Mouse (Mus musculus) MEL (cell line): ENCODE data around the gene Iqsec3. TPM values are rescaled to one million over a fixed set of nuclear protein-coding genes. Genes with fewer than 3 reads are reported as not detected.

Experiments used
- DNase-seq: peaks from one replicate; pipeline ENCODE4 v3.0.0; 2011; ENCODE audit warnings: low read depth, low spot score
- H3K27ac ChIP-seq: 2 replicates; pipeline ENCODE4 v1.5.1; 2012; ENCODE audit warnings: low read depth, mild to moderate bottlenecking, control low read depth, low read length, moderate library complexity; ENCODE audit not compliant: control insufficient read depth
- H3K27me3 ChIP-seq, 2 experiments: fragments of 150-350 bp in 1 of 2; sonication (generic) in 1 of 2; 2 replicates each; pipeline ENCODE4 v1.6.1; 2012; ENCODE audit warnings: low read length in 2 of 2, mild to moderate bottlenecking in 2 of 2, improper control_type of control experiment in 1 of 2, moderate library complexity in 1 of 2; ENCODE audit not compliant: insufficient read depth in 2 of 2, control insufficient read depth in 1 of 2
- H3K36me3 ChIP-seq, 2 experiments: 2 replicates each; pipeline ENCODE4 v1.6.1; 2012 to 2014; ENCODE audit warnings: low read length in 2 of 2, improper control_type of control experiment in 1 of 2, inconsistent platforms in 1 of 2, mild to moderate bottlenecking in 1 of 2; ENCODE audit not compliant: insufficient read depth in 2 of 2, control insufficient read depth in 1 of 2
- H3K4me1 ChIP-seq, 2 experiments: fragments of 150-350 bp in 1 of 2; sonication (generic) in 1 of 2; 2 replicates each; pipeline ENCODE4 v1.6.1; 2012; ENCODE audit warnings: low read length in 2 of 2, improper control_type of control experiment in 1 of 2, mild to moderate bottlenecking in 1 of 2; ENCODE audit not compliant: insufficient read depth in 2 of 2, control insufficient read depth in 1 of 2
- H3K4me3 ChIP-seq, 2 experiments: fragments of 150-350 bp in 1 of 2; sonication (generic) in 1 of 2; 2 replicates each; pipeline ENCODE4 v1.5.1; 2012; ENCODE audit warnings: low read depth in 2 of 2, low read length in 2 of 2, mild to moderate bottlenecking in 2 of 2, moderate library complexity in 2 of 2, control low read depth in 1 of 2, improper control_type of control experiment in 1 of 2; ENCODE audit not compliant: control insufficient read depth in 1 of 2, insufficient read depth in 1 of 2
- H3K79me2 ChIP-seq: 2 replicates; pipeline ENCODE4 v1.6.1; 2012; ENCODE audit warnings: mild to moderate bottlenecking, low read length, moderate library complexity; ENCODE audit not compliant: control insufficient read depth, poor library complexity, insufficient read depth
- H3K9ac ChIP-seq: 2 replicates; pipeline ENCODE4 v1.6.1; 2012; ENCODE audit warnings: low read depth, mild to moderate bottlenecking, control low read depth, low read length, moderate library complexity; ENCODE audit not compliant: control insufficient read depth, poor library complexity, severe bottlenecking
- H3K9me3 ChIP-seq: fragments of 150-350 bp; sonication (generic); replicated peaks from 2 replicates; pipeline ENCODE4 v1.6.1; 2012; ENCODE audit warnings: mild to moderate bottlenecking, low read length, improper control_type of control experiment, moderate library complexity; ENCODE audit not compliant: insufficient read depth
- BHLHE40 ChIP-seq: IDR thresholded peaks from 2 replicates; pipeline ENCODE4 v1.6.1; 2012; ENCODE audit warnings: low read depth, mild to moderate bottlenecking, inconsistent platforms, low read length, improper control_type of control experiment, borderline replicate concordance
- CHD2 ChIP-seq: IDR thresholded peaks from 2 replicates; pipeline ENCODE4 v1.6.1; 2011; ENCODE audit warnings: low read length, improper control_type of control experiment
- GABPA ChIP-seq: IDR thresholded peaks from 2 replicates; pipeline ENCODE4 v1.6.1; 2012; ENCODE audit warnings: low read depth, mild to moderate bottlenecking, inconsistent platforms, low read length, improper control_type of control experiment, moderate library complexity
- KAT2A ChIP-seq: conservative IDR thresholded peaks from 2 replicates; pipeline ENCODE4 v1.6.1; 2012; ENCODE audit warnings: low read depth, low read length, improper control_type of control experiment, inconsistent platforms
- MXI1 ChIP-seq: IDR thresholded peaks from 2 replicates; pipeline ENCODE4 v1.6.1; 2011; ENCODE audit warnings: mild to moderate bottlenecking, low read depth, low read length, improper control_type of control experiment
- MYB ChIP-seq: IDR thresholded peaks from 2 replicates; pipeline ENCODE4 v1.6.1; 2011; ENCODE audit warnings: mild to moderate bottlenecking, low read depth, low read length, improper control_type of control experiment
- NRF1 ChIP-seq: IDR thresholded peaks from 2 replicates; pipeline ENCODE4 v1.6.1; 2014; ENCODE audit warnings: low read depth, mild to moderate bottlenecking, inconsistent platforms, low read length, improper control_type of control experiment, moderate library complexity; ENCODE audit not compliant: poor library complexity, insufficient read depth, severe bottlenecking
- RAD21 ChIP-seq: IDR thresholded peaks from 2 replicates; pipeline ENCODE4 v1.6.1; 2011; ENCODE audit warnings: mild to moderate bottlenecking, low read depth, low read length, improper control_type of control experiment
- RCOR1 ChIP-seq: IDR thresholded peaks from 2 replicates; pipeline ENCODE4 v1.6.1; 2012; ENCODE audit warnings: low read depth, mild to moderate bottlenecking, inconsistent platforms, low read length, improper control_type of control experiment
- TAL1 ChIP-seq: IDR thresholded peaks from 2 replicates; pipeline ENCODE4 v1.6.1; 2012; ENCODE audit warnings: mild to moderate bottlenecking, inconsistent platforms, low read length, moderate library complexity, mixed read lengths
- TCF12 ChIP-seq: IDR thresholded peaks from 2 replicates; pipeline ENCODE4 v1.6.1; 2014; ENCODE audit warnings: low read depth, mild to moderate bottlenecking, inconsistent platforms, low read length, improper control_type of control experiment, moderate library complexity
- ZMIZ1 ChIP-seq: IDR thresholded peaks from 2 replicates; pipeline ENCODE4 v1.6.1; 2012; ENCODE audit warnings: low read depth, mild to moderate bottlenecking, inconsistent platforms, low read length, improper control_type of control experiment, moderate library complexity
- polyA plus RNA-seq, 2 experiments: library from polyadenylated mRNA; stranded (reverse) in 1 of 2; unstranded in 1 of 2; fragments of >175 nt in 1 of 2; fragments of >200 nt in 1 of 2; gene quantifications; 2 replicates each; pipeline versions ENCODE4 v1.2.1 to v1.2.4; 2012; ENCODE audit warnings: low replicate concordance in 2 of 2, low read depth in 1 of 2; ENCODE audit not compliant: insufficient read length in 2 of 2, insufficient read depth in 1 of 2, missing spikeins in 1 of 2
- total RNA-seq: library from RNA; depleted of rRNA; stranded (reverse); fragments of 300-350 nt; gene quantifications from 2 replicates; pipeline ENCODE4 v1.2.3, GENCODE M21; 2012

Gene Iqsec3
- total and polyA plus RNA-seq, 3 experiments, result 0.04 TPM; not detected in 2

DNA sequence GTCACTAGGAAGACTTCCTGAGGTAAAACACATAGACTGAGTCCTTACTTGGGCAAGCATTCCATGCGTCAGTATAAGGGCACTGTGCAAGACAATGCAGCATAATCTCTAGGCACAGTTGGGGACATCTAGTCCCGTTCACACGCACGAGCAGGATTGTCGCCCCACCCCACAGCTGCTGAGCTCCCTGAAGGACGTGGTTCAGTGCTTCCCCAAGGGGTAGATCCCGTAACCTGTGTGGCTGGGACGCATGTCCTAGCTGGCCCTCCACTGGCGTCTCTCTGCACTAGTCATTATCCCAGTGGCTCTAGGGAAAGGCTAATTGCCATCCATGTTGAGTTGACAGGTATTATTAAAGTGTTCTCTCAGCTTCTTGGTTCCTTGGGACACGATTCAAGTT, 91.4 kb downstream of the Iqsec3 start:
- Histone ChIP-seq H3K9ac (no peak overlapping the region), H3K9me3 (no peaks in the 10 kb centered on the region), H3K27me3 (no peaks in the 10 kb centered on the region), H3K36me3 (no peaks in the 10 kb centered on the region), H3K4me1 (no peaks in the 10 kb centered on the region), H3K27ac (no peak overlapping the region), H3K79me2 (no peaks in the 10 kb centered on the region), H3K4me3 (no peak overlapping the region)
- TF ChIP-seq NRF1 (no peak), CHD2 (no peak), RAD21 (no peak), MYB (no peak), GABPA (no peak)
- DNase-seq, result no peak

DNA sequence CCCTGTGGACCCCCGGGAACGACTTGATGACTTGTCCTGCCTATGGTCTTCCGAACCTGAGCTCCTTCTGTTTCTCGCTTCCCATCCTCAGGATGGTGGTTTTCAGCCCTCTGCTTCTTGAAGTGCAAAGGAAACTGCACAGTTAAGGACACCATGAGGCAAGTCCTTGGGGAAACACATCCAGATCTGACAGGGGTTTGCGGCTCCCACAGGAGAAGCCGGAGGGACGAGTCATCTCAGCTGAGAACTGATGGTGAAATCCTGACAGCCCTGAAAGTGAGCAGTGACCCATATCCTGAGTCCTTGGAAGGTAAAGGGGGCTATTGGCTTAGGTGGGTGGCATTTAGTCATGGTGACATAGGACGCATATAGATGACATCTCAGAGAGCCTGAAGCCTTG, 92.9 kb downstream of the Iqsec3 start:
- Histone ChIP-seq H3K4me3 (no peak overlapping the region), H3K79me2 (no peaks in the 10 kb centered on the region), H3K27ac (no peak overlapping the region), H3K9me3 (no peaks in the 10 kb centered on the region), H3K4me1 (no peaks in the 10 kb centered on the region), H3K27me3 (no peaks in the 10 kb centered on the region), H3K9ac (no peak overlapping the region), H3K36me3 (no peaks in the 10 kb centered on the region)
- no peak for DNase-seq
- TF ChIP-seq TAL1 (no peak), MXI1 (no peak)

DNA sequence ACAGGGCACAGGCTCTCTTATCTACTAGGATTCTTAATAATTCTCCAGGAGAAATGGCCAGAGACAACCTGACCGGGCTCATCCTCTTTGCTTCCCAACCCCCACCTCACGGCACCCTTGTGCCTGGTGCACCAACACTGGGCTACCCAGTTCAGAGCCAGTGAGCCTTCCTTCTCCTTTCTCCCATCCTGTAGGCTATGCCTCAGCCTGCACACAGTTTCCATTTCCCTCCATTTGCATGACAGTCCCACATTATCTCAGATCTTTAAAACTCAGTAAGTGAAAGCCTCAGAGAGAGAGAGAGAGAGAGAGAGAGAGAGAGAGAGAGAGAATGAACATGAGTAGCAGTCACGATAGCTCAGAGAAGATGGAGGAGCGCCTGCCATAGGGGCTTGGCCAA, 95.2 kb downstream of the Iqsec3 start:
- H3K4me1 ChIP-seq, result no peaks in the 10 kb centered on the region
- H3K27ac ChIP-seq, result no peak overlapping the region
- no peaks in the 10 kb centered on the region for H3K27me3 ChIP-seq
- TF ChIP-seq BHLHE40 (no peak), MYB (no peak), ZMIZ1 (no peak), NRF1 (no peak), RCOR1 (no peak), KAT2A (no peak), TCF12 (no peak), RAD21 (no peak)
- DNase-seq, result no peak
- no peaks in the 10 kb centered on the region for H3K79me2 ChIP-seq
- H3K9me3 ChIP-seq, result no peaks in the 10 kb centered on the region
- no peaks in the 10 kb centered on the region for H3K36me3 ChIP-seq
- H3K9ac ChIP-seq, result no peak overlapping the region
- no peak overlapping the region for H3K4me3 ChIP-seq
